Mouse (Mus musculus) thymus, adult 2 months (tissue): ENCODE results near the gene Selenoo.

Experiments
- CTCF ChIP-seq: fragments of 200-500 bp; IDR thresholded peaks from 2 replicates; pipeline ENCODE4 v1.5.1; 2012; ENCODE audit warnings: mild to moderate bottlenecking, control low read depth, low read length, moderate library complexity, borderline replicate concordance; ENCODE audit not compliant: control insufficient read depth, poor library complexity, insufficient read depth; ENCODE audit errors: extremely low read depth
- POLR2A ChIP-seq: fragments of 200-500 bp; IDR thresholded peaks from 2 replicates; pipeline ENCODE4 v1.6.1; 2012; ENCODE audit warnings: mild to moderate bottlenecking, low read length, control low read depth, moderate library complexity; ENCODE audit not compliant: control insufficient read depth, poor library complexity, insufficient read depth; ENCODE audit errors: extremely low read depth

DNA sequence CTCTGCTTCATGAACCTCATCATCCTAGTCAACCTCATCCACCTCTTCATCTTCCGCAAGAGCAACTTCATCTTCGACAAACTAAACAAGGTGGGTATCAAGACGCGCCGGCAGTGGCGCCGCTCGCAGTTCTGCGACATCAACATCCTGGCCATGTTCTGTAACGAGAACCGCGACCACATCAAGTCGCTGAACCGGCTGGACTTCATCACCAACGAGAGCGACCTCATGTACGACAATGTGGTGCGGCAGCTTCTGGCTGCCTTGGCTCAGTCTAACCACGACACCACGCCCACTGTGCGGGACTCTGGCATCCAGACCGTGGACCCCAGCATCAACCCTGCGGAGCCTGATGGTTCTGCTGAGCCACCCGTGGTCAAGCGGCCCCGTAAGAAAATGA is 20.7 kb upstream of the Selenoo start:
- TF ChIP-seq POLR2A (no peak), CTCF (no peak)
